ENCODE assay signal across 8 mouse cellular contexts in the genomic region with DNA sequence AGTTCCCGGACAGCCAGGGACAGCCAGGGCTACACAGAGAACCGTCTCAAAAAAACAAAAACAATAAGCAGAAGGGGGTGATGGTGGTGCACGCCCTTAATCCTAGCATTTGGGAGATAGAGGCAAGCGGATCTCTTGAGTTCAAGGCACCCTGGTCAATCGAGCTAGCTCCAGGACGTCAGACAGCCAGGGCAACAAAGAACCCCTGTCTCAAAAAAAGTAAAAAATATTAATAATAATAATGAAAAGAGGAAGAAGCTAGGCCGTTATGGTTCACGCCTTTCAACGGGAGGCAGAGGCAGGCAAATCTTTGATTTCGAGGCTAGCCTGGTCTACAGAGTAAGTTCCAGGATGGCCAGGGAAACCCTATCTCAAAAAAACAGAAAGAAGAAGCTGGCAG. TPM values are rescaled to one million over a fixed set of nuclear protein-coding genes. Genes with fewer than 3 reads are reported as not detected.
DNase-seq lines count a peak whose midpoint lies in the region; ATAC-seq and TF ChIP-seq lines count a peak whose summit lies in the region.

No protein-coding gene starts in this region.

- peak overlapping the region; percentile 94 for H3K9ac ChIP-seq in kidney, embryonic 15.5 days
- peak overlapping the region; percentile 97; the same call in 1 of the 2 replicates for H3K9ac ChIP-seq in embryonic facial prominence, embryonic 11.5 days (replicated peaks; ENCODE audit: low read length)
- no peak overlapping the region for H3K9ac ChIP-seq in midbrain, postnatal 0 days (replicated peaks; ENCODE audit: low read length, poor library complexity, severe bottlenecking)

- peaks cover 26% of the 10 kb centered on the region for H3K4me1 ChIP-seq in kidney, embryonic 15.5 days
- no peaks in the 10 kb centered on the region for H3K4me1 ChIP-seq in embryonic facial prominence, embryonic 11.5 days (ENCODE audit: control insufficient read depth, insufficient read depth, low read length)
- peaks cover 5% of the 10 kb centered on the region; the same call in 1 of the 2 replicates for H3K4me1 ChIP-seq in midbrain, postnatal 0 days (ENCODE audit: insufficient read depth, low read length)

- WGBS in kidney, embryonic 15.5 days = 65% methylated on average over 10 of the region's 10 CpGs
- WGBS in embryonic facial prominence, embryonic 11.5 days = 62% methylated on average over 10 of the region's 10 CpGs
- 59% methylated on average over 10 of the region's 10 CpGs for WGBS in midbrain, postnatal 0 days

- no peak for TF ChIP-seq CTCF in midbrain, postnatal 0 days (IDR thresholded peaks at IDR 0.05)

- ATAC-seq in kidney, embryonic 15.5 days (replicated peaks; ENCODE audit: low FRiP score) = no peak
- no peak for ATAC-seq in embryonic facial prominence, embryonic 11.5 days (replicated peaks; ENCODE audit: insufficient number of reproducible peaks, low FRiP score, low TSS enrichment, low read depth)
- ATAC-seq in midbrain, postnatal 0 days (ENCODE audit: low FRiP score) = no peak
- no peak for ATAC-seq in inflammation-experienced regulatory T-cells, adult 6 months

- H3K27ac ChIP-seq in kidney, embryonic 15.5 days = peak overlapping the region; percentile 97
- no peak overlapping the region for H3K27ac ChIP-seq in embryonic facial prominence, embryonic 11.5 days (replicated peaks; ENCODE audit: low read depth, low read length)
- no peak overlapping the region for H3K27ac ChIP-seq in midbrain, postnatal 0 days (ENCODE audit: low read depth, low read length)

- H3K4me2 ChIP-seq in kidney, embryonic 15.5 days = peak overlapping the region; percentile 63
- H3K4me2 ChIP-seq in embryonic facial prominence, embryonic 11.5 days (ENCODE audit: low read depth, low read length) = no peak overlapping the region; the same call in 1 of the 2 replicates
- H3K4me2 ChIP-seq in midbrain, postnatal 0 days (ENCODE audit: low read depth, low read length, poor library complexity, severe bottlenecking) = peak overlapping the region; percentile 59

- DNase-seq in kidney, postnatal 36 days = no peak
- DNase-seq in embryonic facial prominence, embryonic 11.5 days (ENCODE audit: low spot score) = no peak
- DNase-seq in induced T-regulatory cell, adult 2 months (ENCODE audit: low read depth) = peak; percentile 25
- DNase-seq in midbrain, postnatal 0 days (ENCODE audit: low spot score) = no peak
- no peak for DNase-seq in thymus, postnatal 4 days
- DNase-seq in urinary bladder, postnatal 10 days (ENCODE audit: low spot score) = no peak

- H3K36me3 ChIP-seq in kidney, embryonic 15.5 days = peaks cover 16% of the 10 kb centered on the region
- no peaks in the 10 kb centered on the region for H3K36me3 ChIP-seq in embryonic facial prominence, embryonic 11.5 days (replicated peaks; ENCODE audit: control insufficient read depth, insufficient read depth, low read depth, low read length)
- H3K36me3 ChIP-seq in midbrain, postnatal 0 days (ENCODE audit: insufficient read depth, low read length) = no peaks in the 10 kb centered on the region

- no peaks in the 10 kb centered on the region for H3K9me3 ChIP-seq in kidney, embryonic 15.5 days (replicated peaks)
- H3K9me3 ChIP-seq in embryonic facial prominence, embryonic 11.5 days (replicated peaks; ENCODE audit: control insufficient read depth, low read length) = no peaks in the 10 kb centered on the region
- no peaks in the 10 kb centered on the region for H3K9me3 ChIP-seq in midbrain, postnatal 0 days (ENCODE audit: low read length)

- no peaks in the 10 kb centered on the region for H3K27me3 ChIP-seq in kidney, embryonic 15.5 days
- H3K27me3 ChIP-seq in embryonic facial prominence, embryonic 11.5 days (ENCODE audit: control insufficient read depth, insufficient read depth, low read length) = no peaks in the 10 kb centered on the region
- H3K27me3 ChIP-seq in midbrain, postnatal 0 days (ENCODE audit: insufficient read depth, low read length) = no peaks in the 10 kb centered on the region

- peak overlapping the region; percentile 82 for H3K4me3 ChIP-seq in kidney, embryonic 15.5 days (replicated peaks)
- H3K4me3 ChIP-seq in embryonic facial prominence, embryonic 11.5 days (ENCODE audit: low read depth, low read length) = peak overlapping the region; percentile 99; the same call in 1 of the 2 replicates
- no peak overlapping the region; the same call in 1 of the 2 replicates for H3K4me3 ChIP-seq in midbrain, postnatal 0 days (ENCODE audit: low read depth, low read length)

RNA-seq across cellular contexts. Expression of a gene that starts 1.1 kb away (rescaled TPM):
- polyA plus RNA-seq in kidney, embryonic 15.5 days (2015; fragmentation: Nextera tagmentation; extraction: Ambion mirVana) = 66.8 and 70.1 TPM in 2 replicates
- 110 and 129 TPM in 2 replicates for polyA plus RNA-seq in embryonic facial prominence, embryonic 11.5 days (2014; fragmentation: Nextera tagmentation; extraction: Ambion mirVana)
- total RNA-seq in midbrain, postnatal 0 days (2014; rRNA removed) = 66.5 and 78.7 TPM in 2 replicates
- 16.5 and 21.2 TPM in 2 replicates for polyA plus RNA-seq in midbrain, postnatal 0 days (2015; fragmentation: Nextera tagmentation; extraction: Ambion mirVana)
- polyA plus RNA-seq in inflammation-experienced regulatory T-cells, adult 6 months (2017; shearing (Covaris generic)) = 100 to 1,000 TPM in 1 of 3 experiments, 10 to 100 TPM in 2; 85.9 to 113 (median 93.1) TPM
